Mouse (Mus musculus): ENCODE results near the gene S1pr1. TPM values are rescaled to one million over a fixed set of nuclear protein-coding genes. Genes with fewer than 3 reads are reported as not detected.

Gene S1pr1
- polyA plus RNA-seq, 1 experiment, result 2.9 TPM

DNA sequence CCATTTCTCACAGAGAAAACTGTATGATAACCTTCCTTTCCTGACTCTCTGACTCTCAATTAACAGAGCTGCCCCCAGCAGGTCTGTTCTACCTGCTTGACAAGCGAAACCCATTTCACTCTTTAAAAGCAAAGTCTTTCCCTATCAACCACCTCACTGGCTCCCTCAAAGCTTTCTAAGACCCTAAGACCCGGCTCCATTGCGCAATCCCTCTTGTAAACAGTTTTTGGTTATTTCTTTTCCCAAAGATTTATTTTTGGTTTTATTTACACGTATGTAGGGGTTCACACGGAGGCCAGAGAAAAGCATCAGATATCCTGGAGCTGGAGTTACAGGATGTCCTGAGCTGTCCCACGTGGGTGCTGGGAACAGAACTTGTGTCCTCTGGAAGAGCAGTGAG lies 4.0 kb upstream of the S1pr1 start:
- peak; percentile 72 for TF ChIP-seq CEBPB (IDR thresholded peaks at IDR 0.05; ENCODE audit: low read depth)
- TF ChIP-seq CTCF (IDR thresholded peaks at IDR 0.05; ENCODE audit: control insufficient read depth, insufficient read depth, insufficient read length), result no peak
- Histone ChIP-seq H3K79me2 (ENCODE audit: control insufficient read depth, insufficient read depth) (no peaks in the 10 kb centered on the region), H3ac (ENCODE audit: control insufficient read depth, insufficient read length, low read depth) (no peak overlapping the region), H3K27me3 (ENCODE audit: control insufficient read depth, insufficient read depth, insufficient read length) (no peaks in the 10 kb centered on the region), H3K4me3 (ENCODE audit: insufficient read depth, poor library complexity, severe bottlenecking) (no peak overlapping the region), H3K79me3 (ENCODE audit: low read depth) (no peaks in the 10 kb centered on the region), H3K36me3 (ENCODE audit: control insufficient read depth, insufficient read depth) (no peaks in the 10 kb centered on the region)

DNA sequence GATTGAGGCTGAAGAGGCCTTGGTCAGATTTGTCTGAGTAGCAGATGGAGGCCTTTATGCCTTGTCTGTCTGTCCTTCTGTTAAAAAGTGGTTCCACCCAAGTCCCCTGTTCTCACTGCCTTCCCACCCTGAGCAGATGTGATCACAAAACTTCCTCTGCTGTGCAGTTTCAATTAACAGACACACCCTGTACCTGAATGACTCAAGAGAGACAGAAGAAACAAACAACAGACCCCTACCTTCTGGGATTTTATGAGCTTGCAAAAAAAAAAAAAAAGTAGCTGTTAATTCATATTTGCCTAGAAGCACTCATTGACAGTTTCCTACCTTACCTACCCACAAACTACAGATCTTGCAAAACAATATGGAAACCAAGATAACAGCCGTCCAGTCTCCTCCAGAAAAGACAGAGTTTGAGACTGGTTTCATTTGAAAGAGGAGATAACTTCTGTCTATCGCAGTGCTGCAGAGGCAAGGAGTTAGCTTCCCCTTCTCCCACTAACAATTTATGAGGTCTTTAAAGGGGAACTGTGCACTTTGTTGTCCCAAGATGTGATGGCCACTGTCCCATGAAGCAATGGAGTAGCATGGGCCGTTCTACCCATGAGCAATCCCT lies 1.1 kb upstream of the S1pr1 start:
- no peaks in the 10 kb centered on the region for H3K79me3 ChIP-seq (ENCODE audit: low read depth)
- H3K36me3 ChIP-seq (ENCODE audit: control insufficient read depth, insufficient read depth), result no peaks in the 10 kb centered on the region
- no peaks in the 10 kb centered on the region for H3K79me2 ChIP-seq (ENCODE audit: control insufficient read depth, insufficient read depth)
- H3K27me3 ChIP-seq (ENCODE audit: control insufficient read depth, insufficient read depth, insufficient read length), result no peaks in the 10 kb centered on the region
- TF ChIP-seq MYOD1 (IDR thresholded peaks at IDR 0.05; ENCODE audit: control insufficient read depth, insufficient read length, low read depth) (no peak), MAX (IDR thresholded peaks at IDR 0.05) (no peak), CEBPB (IDR thresholded peaks at IDR 0.05; ENCODE audit: low read depth) (no peak), MYOG (IDR thresholded peaks at IDR 0.05; ENCODE audit: control insufficient read depth, extremely low read depth, insufficient read length) (no peak), CTCF (IDR thresholded peaks at IDR 0.05; ENCODE audit: control insufficient read depth, insufficient read depth, insufficient read length) (no peak), USF1 (IDR thresholded peaks at IDR 0.05; ENCODE audit: low read depth) (no peak), FOSL1 (IDR thresholded peaks at IDR 0.05; ENCODE audit: insufficient read depth, low read length, poor library complexity, severe bottlenecking) (no peak)
- no peak overlapping the region for H3K4me3 ChIP-seq (ENCODE audit: insufficient read depth, poor library complexity, severe bottlenecking)
- no peak overlapping the region for H3ac ChIP-seq (ENCODE audit: control insufficient read depth, insufficient read length, low read depth)

DNA sequence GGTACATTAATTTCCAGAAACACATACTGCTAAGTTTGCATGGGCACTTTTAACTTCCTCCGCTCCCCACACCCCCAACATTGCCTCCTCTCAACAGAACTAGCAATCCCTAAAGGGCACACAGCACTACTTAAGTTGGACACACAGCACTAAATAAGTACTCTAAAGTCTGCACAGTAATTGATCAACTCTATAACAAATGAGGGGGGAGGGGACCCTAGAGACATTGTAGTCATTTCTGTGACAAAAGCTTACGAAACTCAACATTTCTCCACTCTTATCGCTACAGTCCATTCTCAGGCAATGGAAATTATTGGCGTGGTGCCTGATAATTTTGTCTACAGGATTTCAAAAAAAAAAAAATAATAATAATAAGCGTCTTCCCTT lies 830 bp downstream of the S1pr1 start:
- no peaks in the 10 kb centered on the region for H3K27me3 ChIP-seq (ENCODE audit: control insufficient read depth, insufficient read depth, insufficient read length)
- H3ac ChIP-seq (ENCODE audit: control insufficient read depth, insufficient read length, low read depth), result no peak overlapping the region
- H3K36me3 ChIP-seq (ENCODE audit: control insufficient read depth, insufficient read depth), result no peaks in the 10 kb centered on the region
- no peaks in the 10 kb centered on the region for H3K79me3 ChIP-seq (ENCODE audit: low read depth)
- no peaks in the 10 kb centered on the region for H3K79me2 ChIP-seq (ENCODE audit: control insufficient read depth, insufficient read depth)
- H3K4me3 ChIP-seq (ENCODE audit: insufficient read depth, poor library complexity, severe bottlenecking), result peak overlapping the region; percentile 31
- TF ChIP-seq MYOG (IDR thresholded peaks at IDR 0.05; ENCODE audit: control insufficient read depth, extremely low read depth, insufficient read length), result no peak
- TF ChIP-seq MAX (IDR thresholded peaks at IDR 0.05), result no peak
- no peak for TF ChIP-seq CTCF (IDR thresholded peaks at IDR 0.05; ENCODE audit: control insufficient read depth, insufficient read depth, insufficient read length)
- TF ChIP-seq CEBPB (IDR thresholded peaks at IDR 0.05; ENCODE audit: low read depth), result no peak
- no peak for TF ChIP-seq MYOD1 (IDR thresholded peaks at IDR 0.05; ENCODE audit: control insufficient read depth, insufficient read length, low read depth)
- TF ChIP-seq USF1 (IDR thresholded peaks at IDR 0.05; ENCODE audit: low read depth), result no peak
- no peak for TF ChIP-seq FOSL1 (IDR thresholded peaks at IDR 0.05; ENCODE audit: insufficient read depth, low read length, poor library complexity, severe bottlenecking)

DNA sequence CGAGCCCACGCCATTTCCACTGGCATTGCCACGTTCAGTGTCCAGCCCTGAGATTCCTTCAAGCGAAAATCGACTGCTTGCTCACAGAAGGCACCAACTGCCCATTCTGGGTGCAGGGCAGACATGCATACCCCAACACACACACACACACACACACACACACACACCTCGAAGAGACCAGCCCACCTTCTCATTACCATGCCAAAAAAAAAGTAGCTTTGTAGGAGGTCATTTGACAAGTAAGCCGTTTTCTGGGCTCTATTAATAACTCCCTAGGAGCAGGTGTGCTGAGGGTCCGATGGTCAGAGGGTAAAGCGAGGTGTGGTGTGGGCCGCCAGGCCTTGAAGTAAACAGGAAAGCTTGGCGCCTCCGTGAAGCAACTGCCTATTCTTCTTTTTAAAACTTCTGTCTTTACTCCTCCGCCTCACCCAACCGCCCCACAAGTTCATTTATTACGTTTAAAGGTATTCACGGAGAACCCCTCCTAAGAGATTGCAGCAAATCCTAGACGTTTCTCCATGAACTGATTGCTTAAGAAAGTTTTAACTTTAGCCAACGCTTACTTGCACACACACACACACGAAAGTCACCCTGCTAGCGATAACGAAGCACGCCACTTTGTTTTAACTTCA lies 1.3 kb downstream of the S1pr1 start:
- Histone ChIP-seq H3K79me3 (ENCODE audit: low read depth) (no peaks in the 10 kb centered on the region), H3ac (ENCODE audit: control insufficient read depth, insufficient read length, low read depth) (no peak overlapping the region), H3K27me3 (ENCODE audit: control insufficient read depth, insufficient read depth, insufficient read length) (no peaks in the 10 kb centered on the region), H3K36me3 (ENCODE audit: control insufficient read depth, insufficient read depth) (no peaks in the 10 kb centered on the region), H3K79me2 (ENCODE audit: control insufficient read depth, insufficient read depth) (no peaks in the 10 kb centered on the region), H3K4me3 (ENCODE audit: insufficient read depth, poor library complexity, severe bottlenecking) (no peak overlapping the region)
- TF ChIP-seq CTCF (IDR thresholded peaks at IDR 0.05; ENCODE audit: control insufficient read depth, insufficient read depth, insufficient read length), result no peak
- TF ChIP-seq CEBPB (IDR thresholded peaks at IDR 0.05; ENCODE audit: low read depth), result no peak
- TF ChIP-seq MAX (IDR thresholded peaks at IDR 0.05), result no peak
- TF ChIP-seq USF1 (IDR thresholded peaks at IDR 0.05; ENCODE audit: low read depth), result no peak
- TF ChIP-seq FOSL1 (IDR thresholded peaks at IDR 0.05; ENCODE audit: insufficient read depth, low read length, poor library complexity, severe bottlenecking), result no peak
- no peak for TF ChIP-seq MYOD1 (IDR thresholded peaks at IDR 0.05; ENCODE audit: control insufficient read depth, insufficient read length, low read depth)
- no peak for TF ChIP-seq MYOG (IDR thresholded peaks at IDR 0.05; ENCODE audit: control insufficient read depth, extremely low read depth, insufficient read length)

DNA sequence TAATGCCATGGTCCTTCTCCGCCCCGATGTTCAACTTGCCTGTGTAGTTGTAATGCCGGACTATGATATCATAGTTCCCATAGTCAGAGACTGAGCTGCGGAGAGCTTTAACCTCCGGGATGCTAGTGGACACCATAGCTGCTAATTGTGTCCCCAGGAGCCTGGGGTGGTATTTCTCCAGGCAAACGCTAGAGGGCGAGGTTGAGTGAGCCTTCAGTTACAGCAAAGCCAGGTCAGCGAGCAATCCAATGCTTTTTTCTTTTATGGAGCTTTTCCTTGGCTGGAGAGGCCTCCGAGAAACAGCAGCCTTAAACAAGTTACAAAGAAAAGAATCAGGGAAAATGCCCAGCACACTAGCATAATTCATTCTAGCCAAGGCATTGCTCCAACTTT lies 2.1 kb downstream of the S1pr1 start:
- no peak overlapping the region for H3ac ChIP-seq (ENCODE audit: control insufficient read depth, insufficient read length, low read depth)
- H3K4me3 ChIP-seq (ENCODE audit: insufficient read depth, poor library complexity, severe bottlenecking), result no peak overlapping the region
- H3K27me3 ChIP-seq (ENCODE audit: control insufficient read depth, insufficient read depth, insufficient read length), result no peaks in the 10 kb centered on the region
- TF ChIP-seq CTCF (IDR thresholded peaks at IDR 0.05; ENCODE audit: control insufficient read depth, insufficient read depth, insufficient read length) (peak; percentile 50), CEBPB (IDR thresholded peaks at IDR 0.05; ENCODE audit: low read depth) (no peak)
- H3K36me3 ChIP-seq (ENCODE audit: control insufficient read depth, insufficient read depth), result no peaks in the 10 kb centered on the region
- H3K79me2 ChIP-seq (ENCODE audit: control insufficient read depth, insufficient read depth), result no peaks in the 10 kb centered on the region
- no peaks in the 10 kb centered on the region for H3K79me3 ChIP-seq (ENCODE audit: low read depth)
